Mouse (Mus musculus) induced T-regulatory cell, adult 2 months (primary cell): ENCODE measurements around the gene Rpa2.
"Not testable (repeated sequence)": the region's sequence is repeated elsewhere in the genome, so short reads cannot be mapped to it uniquely, and the experiment has no call there.

Experiments
- DNase-seq: peaks from one replicate; pipeline ENCODE4 v3.0.0-alpha.2; 2012; ENCODE audit warnings: low read depth

Gene Rpa2

GRCm38 (mm10) chr4:132767914-132768876, at the start of gene Rpa2:
Gene Rpa2, plus strand, starts transcription at chr4:132768332.
- peak; percentile 100 for DNase-seq

- no peak for DNase-seq
Observed at GRCm38 (mm10) chr4:132728233-132728632, 39.9 kb upstream of the Rpa2 start.

- DNase-seq, result no peak
Observed at GRCm38 (mm10) chr4:132731616-132732015, 36.5 kb upstream of the Rpa2 start.

DNA sequence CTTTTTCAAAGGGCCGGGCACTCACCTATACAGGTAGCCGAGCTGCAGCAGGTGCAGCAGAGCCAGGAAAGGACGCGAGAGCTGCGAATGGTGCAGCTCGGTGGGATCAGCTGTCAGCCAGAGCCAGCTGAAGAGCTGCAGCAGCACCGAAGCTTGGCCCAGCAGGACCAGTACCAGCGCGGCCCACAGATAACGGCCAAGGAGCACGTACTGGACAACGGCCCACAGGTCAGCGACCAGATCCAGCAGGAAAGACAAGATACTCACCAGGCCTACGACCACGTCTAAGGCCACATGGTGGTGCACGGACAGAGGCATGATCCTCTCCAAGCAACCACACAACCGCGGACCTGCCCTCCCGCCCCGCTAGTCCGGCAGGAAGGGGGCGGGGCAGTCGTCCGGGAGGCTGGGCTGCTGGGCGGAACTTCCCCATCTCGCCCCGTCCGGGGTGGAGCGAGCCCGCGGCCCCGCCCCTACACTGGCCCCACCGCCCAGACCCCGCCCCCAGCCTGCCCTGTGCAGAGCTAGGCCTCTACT, 35.9 kb upstream of the Rpa2 start, which contains the start of gene Xkr8:
Gene Xkr8 (minus strand): TSS at position 399 of the 537 bp plus-strand sequence.
- peak; percentile 92 for DNase-seq

- no peak for DNase-seq
Observed at GRCm38 (mm10) chr4:132733071-132733770, 34.9 kb upstream of the Rpa2 start.

- no peak for DNase-seq
Observed at GRCm38 (mm10) chr4:132734766-132735165, 33.4 kb upstream of the Rpa2 start.

- no peak for DNase-seq
Observed at GRCm38 (mm10) chr4:132735389-132735788, 32.7 kb upstream of the Rpa2 start.

- DNase-seq, result no peak
Observed at GRCm38 (mm10) chr4:132735894-132736293, 32.2 kb upstream of the Rpa2 start.

DNA sequence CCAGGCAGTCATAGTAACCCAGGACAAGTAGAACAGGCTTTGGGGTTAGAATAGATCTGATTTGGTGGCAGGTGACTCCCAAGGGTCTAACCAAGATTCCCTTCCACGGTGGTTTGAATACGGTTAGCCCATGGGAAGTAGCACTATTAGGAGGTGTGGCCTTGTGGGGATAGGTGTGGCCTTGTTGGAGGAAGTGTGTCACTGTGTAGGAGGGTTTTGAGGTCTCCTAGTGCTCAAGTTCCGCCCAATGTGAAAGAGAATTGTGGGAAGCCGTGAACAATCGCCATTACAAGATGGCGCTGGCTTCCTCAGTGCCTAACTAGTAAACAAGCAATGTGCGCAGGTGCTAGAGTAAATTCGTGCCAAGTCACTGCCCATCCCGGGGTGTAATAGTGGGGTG, 31.0 kb upstream of the Rpa2 start:
- not testable (repeated sequence) for DNase-seq

- peak; percentile 51 for DNase-seq
Observed at GRCm38 (mm10) chr4:132741491-132741890, 26.6 kb upstream of the Rpa2 start.

GRCm38 (mm10) chr4:132743992-132744911, 23.9 kb upstream of the Rpa2 start:
- no peak for DNase-seq

DNA sequence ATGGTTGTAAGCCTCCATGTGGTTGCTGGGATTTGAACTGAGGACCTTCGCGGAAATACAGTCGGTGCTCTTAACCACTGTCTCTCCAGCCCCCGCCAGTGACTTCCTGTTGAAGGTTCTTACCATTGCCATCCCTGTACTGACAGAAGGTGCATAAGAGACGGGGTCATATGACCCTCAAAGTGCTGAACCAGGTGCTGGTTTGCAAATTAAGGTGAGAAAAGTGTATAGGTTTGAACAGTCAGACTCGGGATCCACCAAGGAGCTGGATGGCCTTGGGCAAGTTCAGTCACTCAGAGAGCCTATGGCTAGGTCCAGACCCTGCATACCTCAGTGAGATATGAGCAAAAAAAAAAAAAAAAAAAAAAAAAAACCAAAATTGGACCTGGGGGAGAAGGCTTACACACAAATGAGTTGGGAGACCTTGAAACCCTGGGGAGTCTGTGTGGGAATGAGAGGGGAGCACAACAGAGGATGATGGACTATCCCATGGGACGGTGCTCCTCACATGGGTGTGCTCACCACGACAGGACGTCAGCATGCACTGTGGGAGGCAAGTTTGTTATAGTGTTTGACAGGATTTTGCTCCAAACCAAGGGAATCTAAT, 21.1 kb upstream of the Rpa2 start:
- DNase-seq, result peak; percentile 69

DNA sequence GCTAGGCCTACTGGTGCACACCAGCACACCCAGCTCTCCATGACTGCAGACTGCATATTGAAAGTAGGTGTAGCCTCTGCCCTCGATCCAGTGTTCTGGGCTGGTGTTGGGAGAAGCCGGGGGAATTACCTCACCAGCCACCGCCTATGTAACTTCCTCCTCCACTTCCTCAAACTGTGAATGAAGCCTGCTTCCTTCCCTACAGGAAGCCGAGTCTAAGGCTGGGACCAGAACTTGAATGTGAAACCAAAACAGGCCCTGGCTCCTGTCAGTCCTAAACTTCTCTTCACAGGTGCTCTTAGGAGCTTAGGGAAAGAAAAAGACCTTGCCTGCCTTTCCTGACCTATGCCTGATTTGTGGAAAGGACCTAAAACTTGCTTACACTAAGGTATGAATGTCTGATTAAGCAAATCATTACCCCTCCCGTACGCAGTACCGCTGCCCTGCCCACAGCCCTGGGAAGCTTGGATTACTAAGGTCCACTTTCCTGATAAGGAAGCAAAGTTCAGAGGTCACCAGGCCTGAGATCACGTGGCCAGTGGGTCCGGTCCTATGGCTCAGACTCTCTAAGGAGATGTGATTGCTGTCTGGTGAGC, 20.4 kb upstream of the Rpa2 start:
- DNase-seq, result peak; percentile 89

GRCm38 (mm10) chr4:132748778-132749177, 19.4 kb upstream of the Rpa2 start:
- DNase-seq, result peak; percentile 81

DNA sequence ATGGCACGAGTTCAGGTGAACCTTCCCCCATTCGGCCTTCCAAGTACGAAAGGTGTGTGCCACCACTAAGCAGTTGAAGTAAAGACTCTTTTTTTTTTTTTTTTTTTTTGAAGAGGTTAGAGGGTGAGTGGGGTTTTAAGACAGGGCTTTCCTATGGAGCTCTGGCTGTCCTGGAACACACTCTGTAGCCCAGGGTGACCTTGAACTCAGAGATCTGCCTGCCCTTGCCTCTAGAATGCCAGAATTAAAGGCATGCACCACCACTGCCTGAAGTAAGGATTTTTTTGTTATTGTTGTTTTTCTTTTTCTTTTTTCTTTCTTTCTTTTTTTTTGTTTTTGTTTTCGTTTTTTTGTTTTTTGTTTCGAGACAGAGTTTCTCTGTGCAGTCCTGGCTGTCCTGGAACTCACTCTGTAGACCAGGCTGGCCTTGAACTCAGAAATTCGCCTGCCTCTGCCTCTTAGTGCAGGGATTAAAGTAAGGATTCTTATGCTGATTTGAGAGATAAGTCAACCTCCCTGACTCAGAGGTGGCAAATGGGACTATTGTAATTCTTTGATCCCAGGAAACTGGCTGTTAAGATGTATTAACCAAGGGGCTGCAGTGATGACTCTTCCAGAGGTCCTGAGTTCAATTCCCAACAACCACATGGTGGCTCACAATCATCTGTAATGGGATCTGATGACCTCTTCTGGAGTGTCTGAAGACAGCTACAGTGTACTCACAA, 18.7 kb upstream of the Rpa2 start:
- no peak for DNase-seq

- no peak for DNase-seq
Observed at GRCm38 (mm10) chr4:132752992-132753391, 15.1 kb upstream of the Rpa2 start.

- peak; percentile 87 for DNase-seq
Observed at GRCm38 (mm10) chr4:132756974-132757373, 11.2 kb upstream of the Rpa2 start, which contains the start of gene Smpdl3b. Gene Smpdl3b, minus strand, starts transcription at chr4:132757252.

DNA sequence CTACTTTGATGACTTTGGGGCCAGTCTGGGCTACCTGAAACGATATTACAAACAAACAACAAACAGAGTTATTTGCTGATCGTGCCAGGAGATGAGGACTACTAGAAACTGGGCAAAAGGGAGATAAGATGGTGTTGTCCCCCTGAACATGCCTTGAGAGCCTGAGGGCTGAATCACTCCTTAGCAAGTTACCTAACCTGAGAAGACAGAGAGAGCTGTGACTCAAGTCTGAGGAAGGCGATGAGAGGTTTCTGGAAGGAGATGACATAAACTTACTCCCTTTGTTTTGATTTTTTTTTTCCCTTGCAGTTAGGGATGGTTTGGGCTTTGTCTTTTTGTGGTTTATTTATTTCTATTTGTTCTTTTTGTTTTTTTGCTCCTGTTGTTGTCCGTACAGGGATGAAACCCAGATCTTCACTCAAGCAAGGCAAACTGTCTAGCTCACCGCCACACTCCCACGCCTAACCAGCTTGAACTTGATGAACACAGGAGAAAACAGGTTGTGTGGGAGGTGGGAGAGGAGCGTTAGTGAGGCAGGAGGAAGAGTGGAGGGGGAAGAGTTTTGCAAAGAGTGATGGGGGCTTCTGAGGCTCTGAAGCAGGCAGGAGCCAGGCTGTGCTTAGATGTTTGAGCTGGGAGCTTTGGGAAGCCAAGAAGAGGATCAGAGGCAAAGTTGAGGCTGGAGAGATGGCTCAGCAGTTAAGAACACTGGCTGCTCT, 10.3 kb upstream of the Rpa2 start:
- peak; percentile 52 for DNase-seq

DNA sequence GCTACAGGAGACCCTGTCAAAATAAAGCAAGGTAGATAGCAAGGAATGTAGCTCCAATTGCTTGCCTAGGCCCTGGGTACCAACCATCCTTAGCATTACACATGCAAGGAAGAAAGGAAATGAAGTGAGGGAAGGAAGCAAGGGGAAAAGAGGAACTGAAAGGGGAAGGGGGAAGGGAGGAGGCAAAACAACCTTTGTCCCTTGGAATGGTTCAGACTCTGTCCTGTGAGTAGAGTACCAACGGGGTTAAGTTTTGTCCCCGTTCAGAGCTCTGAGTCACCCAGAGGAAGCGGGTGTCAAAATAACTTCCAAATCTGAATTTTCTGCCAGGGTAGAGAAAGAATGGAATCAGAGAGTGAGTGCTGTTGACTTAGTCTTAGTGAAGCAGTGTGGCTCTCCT, 7.8 kb upstream of the Rpa2 start:
- DNase-seq, result no peak
